Mouse (Mus musculus) thymus, adult 18-20 months (tissue): ENCODE data around the gene Pea15a.

Experiments
- DNase-seq, 2 experiments: peaks; one replicate each; pipeline ENCODE4 v3.0.0; 2022; ENCODE audit warnings: mixed read lengths in 2 of 2

The Pea15a gene

DNA sequence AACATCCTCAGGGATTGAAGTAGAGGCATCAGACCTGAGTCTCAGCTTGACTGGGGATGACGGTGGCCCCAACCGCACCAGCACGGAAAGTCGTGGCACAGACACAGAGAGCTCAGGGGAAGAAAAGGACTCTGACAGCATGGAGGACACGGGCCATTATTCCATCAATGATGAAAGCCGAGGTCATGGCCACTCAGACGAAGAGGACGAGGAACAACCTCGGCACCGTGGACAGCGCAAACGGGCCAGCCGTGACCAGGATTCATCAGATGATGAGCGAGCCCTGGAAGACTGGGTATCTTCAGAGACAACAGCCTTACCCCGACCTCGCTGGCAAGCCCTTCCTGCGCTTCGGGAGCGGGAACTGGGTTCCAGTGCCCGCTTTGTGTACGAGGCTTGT, 34.2 kb downstream of the Pea15a start:
- no peak for DNase-seq

DNA sequence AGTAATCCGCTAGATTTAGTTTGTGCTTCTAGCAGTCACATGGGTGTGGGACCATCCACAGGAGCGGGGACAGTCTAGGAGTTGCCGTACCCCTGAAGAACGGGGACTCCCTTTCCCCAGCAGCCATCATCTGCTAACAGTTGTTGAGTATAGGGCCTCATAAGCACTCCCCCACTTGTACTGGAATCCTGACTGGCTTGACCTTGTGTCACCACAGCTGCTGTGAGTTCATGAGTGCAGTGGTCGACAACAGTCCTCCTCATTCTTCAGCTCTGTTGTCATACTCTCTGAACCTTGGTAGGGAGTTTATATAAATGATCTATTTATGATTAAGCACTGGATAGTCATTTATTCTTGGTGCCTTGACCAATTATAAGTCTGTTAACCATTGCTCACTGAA, 36.8 kb downstream of the Pea15a start:
- DNase-seq, result no peak

DNA sequence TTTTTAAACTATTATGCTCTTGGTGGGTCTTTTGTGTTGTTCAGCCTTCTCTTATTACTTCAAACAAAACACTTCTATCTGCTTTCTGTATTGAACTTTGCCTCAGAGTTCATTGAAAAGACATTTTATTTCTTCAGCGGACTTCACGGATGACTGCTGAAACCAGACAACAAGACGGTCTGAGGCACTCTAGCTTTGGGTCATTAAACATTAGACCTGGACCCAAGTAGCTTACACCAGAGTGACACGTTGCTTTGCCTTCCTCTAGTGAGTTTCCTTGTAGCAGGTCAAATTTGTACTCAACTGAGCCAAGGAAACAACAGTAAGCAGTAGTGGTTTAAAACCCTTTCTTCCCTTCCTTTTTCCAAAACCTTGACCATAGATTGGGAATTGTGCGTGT, 38.7 kb downstream of the Pea15a start:
- DNase-seq, result no peak

DNA sequence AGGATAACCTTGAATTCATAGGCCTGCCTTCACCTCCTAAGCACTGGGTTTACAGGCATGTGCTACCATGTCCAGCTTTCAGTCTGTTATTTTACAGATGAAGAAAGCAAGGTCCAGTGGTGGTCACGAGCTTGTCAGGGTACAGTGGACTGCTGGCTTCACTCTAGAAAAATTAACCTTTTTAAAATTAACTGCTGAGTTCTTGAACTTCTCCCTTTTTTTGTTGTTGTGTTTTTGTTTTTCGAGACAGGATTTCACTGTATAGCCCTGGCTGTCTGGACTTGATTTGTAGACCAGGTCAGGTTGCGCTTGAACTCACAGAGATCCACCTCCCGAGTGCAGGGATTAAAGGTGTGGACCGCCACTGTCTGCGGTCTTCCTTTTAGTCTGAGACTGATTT, 43.6 kb downstream of the Pea15a start:
- DNase-seq, result no peak

DNA sequence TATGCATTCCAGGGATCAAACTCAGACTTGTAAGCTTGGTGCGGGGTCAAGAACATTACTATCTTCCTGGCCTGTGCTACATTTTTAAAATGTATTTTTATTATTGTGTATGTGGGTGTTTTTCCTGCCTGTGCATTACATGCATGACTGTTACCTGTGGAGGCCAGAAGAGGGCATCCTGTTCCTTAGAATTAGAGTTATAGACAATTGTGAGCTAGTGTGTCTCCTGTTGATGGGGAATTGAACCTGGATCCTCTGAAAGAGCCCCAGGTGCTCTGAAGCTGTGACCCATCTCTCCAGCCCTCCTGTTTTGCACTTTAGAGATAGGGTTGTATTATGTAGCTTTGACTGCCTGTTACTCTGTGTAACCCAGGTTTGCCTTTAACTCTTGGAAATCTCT, 44.6 kb downstream of the Pea15a start:
- peak in 1 of 2 experiments; percentile 16 for DNase-seq

DNA sequence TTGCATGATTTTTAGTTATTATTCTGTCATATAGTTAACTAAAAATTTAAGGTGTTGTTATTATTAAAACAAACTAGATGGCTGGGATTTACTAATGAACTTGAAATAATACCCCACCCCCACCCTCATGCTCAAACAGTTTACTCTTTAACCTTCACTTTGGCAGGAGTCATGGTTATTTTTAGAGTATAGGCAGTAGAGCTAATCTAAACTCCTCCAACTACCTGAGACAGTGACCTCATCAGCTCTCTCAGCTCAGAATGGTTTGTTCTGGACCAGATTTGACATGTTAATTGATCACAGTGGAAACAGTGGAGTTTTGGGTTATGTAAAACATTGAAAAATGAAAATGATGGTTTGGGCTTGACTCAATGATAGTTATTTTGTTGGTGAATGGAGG, 46.1 kb downstream of the Pea15a start:
- no peak for DNase-seq

DNA sequence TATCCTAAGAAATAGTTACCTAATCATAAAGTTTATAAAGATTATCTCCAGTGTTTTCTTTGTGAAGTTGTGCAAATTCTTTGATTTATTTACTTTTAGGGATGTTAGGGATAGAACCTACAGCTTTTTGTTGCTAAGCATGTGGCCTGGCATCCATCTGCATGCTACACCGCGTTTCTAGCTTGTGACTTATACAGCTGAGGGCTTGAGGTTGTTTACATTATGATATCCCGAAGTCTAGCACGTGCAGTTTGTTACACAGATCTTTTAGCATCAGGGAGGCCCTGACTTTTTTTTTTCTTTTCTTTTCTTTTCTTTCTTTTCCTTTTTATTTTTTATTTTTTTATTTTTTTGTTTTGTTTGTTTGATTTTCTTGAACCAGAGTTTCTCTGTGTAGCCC, 46.6 kb downstream of the Pea15a start:
- no peak for DNase-seq

DNA sequence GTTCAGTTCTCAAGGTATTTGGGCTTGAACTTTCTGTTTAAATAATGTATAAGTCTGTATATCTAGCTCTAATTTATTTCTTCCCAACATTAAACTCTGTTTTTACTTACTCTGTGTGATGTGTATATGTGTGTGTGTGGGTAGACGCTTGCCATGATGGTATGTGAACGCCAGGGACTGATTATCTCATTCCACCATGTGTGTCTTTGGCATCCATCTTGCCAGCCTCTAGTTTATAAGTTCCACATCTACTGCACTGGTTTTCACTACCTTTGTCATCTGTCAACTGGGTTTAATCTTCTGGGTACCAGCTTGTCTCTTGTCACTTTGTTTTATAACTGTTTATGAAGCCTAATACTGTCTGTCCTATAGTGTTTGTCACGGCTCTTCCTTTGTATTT, 51.1 kb downstream of the Pea15a start:
- no peak for DNase-seq

DNA sequence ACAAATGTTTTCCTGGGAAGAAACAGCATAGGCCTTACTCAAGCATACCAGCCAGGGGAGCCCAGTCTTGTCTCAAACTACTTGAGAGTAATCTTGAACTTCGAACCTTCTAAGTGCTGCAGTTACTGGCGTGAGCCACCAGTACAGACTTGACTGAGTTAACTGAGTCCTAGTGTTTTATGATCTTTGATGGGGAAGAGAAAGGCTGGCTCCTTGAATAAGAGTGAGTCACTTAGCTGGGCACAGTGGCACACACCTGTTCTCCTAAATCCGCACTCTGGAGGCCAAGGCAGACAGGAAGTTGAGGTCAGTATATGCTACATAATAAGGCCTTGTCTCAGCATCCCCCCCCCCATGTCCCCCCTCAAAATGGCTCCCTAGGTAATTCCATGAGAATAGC, 52.1 kb downstream of the Pea15a start:
- DNase-seq, result no peak

DNA sequence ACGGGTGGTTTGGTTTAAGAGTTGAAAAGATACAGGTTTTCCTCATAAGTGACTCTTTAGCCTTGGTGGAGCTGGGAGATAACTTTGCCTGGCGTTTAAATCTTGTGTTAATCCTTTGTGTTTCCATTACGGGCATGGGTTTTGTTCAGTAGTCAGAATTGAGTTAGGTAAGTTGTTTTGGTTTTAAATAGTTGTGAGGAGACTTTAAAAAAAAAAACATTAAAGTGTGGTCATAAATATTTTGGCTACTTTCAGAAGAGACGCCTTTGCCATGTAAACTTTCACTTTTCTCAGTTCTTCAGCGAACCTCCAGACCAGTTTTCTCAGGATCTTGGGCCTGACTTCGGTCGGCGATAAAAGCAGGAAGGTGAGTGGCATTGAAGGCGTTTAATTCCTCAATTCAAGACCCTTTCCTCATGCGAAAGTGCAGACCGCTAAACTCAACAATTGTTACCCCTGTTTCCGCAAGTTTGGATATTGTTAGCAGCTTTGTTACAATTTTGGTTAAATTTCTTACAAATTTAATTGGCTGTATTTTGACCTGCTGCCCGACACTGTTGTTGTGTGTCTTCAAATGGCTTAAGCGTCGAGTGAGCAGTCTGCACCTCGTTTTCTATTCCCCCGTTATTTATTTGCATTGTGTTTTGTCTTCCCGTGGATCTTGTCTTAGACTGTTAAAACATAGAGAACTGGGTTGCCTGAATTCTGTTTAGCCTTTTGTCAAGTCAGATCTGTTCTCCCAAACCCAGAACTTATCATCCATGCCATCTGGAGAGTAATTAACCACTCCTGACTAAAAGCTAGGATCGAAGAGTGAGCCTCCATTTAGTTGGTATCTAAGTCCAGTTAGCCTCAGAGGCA, 57.4 kb downstream of the Pea15a start:
- no peak for DNase-seq

DNA sequence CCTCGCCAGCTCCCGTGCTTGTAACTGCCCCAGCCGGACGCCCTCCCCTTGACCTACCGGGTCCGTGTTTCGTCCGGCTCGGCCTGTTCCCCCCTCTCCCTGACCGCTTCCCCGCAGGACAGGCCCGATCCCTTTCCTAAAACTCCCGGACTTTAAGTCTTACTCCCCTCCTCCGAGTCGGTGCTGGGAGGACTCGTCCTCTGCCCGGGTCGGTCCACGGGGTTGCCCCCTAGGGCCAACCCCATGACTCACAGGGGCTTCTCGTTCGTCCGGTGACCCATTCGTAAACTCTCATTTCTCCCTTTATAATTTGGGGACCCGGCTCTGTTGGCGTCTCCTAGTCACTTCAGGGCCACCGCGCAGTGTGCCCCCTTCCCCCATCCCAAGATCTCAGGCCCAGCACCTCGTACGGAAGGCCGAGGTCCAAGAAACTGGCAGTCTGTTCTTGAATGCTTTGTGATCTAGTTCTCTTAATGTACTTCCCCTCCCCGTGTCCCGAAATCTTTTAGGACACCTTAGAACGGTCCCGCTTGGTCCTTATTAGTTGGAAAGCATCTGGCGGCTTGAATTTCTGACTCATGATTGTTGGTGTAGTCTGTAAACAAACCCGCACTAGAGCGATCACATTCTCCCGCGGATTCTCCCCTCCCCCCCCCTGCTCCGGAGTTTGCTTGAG, 58.2 kb downstream of the Pea15a start:
- DNase-seq, result peak in 1 of 2 experiments; percentile 15

DNA sequence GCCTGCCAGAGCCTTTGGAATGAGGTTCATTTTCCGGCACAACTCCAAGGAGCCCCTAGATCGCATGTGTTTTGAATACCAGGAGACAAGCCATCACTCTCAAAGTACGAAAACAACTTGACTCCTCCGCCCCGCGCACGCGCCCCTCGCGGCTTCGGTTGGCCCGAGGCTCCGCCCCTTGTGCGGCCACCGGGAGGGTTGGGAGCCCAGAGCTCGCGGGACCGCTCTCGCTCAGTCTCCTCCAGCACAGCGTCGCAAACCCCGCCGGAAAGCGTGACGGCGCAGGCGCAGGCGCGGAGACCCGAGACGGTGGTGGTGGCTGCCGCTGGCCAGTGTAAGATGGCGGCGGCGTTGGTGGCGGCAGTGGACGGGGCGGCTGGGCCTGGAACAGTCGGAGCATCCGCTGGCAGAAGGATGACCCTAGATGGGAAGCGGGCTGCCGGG, 58.7 kb downstream of the Pea15a start, which contains the start of gene Dcaf8:
Gene Dcaf8 (plus strand): TSS at position 250 of the 444 bp plus-strand sequence.
- DNase-seq, result peak; percentile 98
